Mouse (Mus musculus): Measurements from ENCODE around the gene Sstr5. TPM values are rescaled to one million over a fixed set of nuclear protein-coding genes. Genes with fewer than 3 reads are reported as not detected.

Sstr5 gene
- not detected for polyA plus RNA-seq (2017; shearing (Covaris generic))

DNA sequence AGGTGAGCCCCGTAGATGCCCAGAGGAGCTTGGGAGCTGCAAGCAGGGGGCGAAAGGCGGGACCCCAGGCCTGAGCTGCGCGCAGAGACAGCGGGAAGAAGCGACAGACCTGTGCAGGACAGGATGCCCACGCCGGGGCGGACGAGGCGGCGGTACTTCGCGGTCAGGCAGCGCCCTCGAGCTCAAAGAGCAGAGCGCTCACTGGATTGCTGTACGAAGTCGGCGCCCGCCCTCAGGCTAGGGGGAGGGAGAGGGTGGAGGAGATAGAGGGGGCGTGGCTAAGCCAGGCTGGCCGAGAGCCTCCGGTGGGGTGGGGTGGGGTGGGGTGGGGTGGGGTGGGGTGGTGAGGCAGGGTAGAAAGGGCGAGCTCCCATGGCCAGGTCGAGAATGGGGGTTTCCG, at the start of gene Sstr5:
TSS of gene Sstr5 (minus strand) at position 276 of the 400 bp plus-strand sequence.
- ATAC-seq = no peak

DNA sequence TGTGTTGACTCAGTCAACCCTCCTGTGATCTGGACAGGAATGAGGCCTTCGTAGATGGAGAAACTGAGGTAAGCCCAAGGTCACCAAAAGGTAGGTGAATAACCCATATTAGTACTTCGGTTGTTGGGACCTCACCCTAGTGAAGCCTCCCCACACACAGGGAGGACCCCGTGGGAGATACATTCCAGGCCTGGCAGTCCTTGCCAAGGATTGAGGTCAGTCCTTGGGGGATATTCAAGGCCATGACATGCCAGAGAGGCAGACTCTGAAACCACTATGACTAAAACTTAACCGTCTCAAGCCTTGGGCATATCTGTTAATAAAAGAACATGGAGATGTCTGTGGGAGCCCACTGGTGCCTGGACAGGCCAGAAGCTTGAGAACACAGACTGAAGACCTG, 44.7 kb upstream of the Sstr5 start:
- ATAC-seq = no peak

DNA sequence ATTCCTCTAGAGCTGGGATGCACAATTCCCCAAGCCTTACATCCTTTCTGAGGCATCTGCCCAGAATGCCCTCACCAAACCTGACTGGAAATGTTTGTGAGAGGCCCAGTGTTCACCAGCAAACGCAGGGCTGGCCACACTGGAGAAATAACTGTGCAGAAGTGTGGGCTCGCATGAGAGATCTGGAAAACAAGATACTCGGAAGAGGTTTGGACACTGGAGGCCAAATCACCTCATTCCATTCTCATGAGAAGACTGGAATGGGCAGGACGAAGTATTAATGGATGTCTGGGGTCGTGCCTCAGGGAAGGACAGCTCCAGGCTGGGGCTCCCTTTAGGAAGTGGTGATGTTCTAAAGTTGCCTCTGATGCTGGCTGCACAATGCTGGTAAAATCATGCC, 43.6 kb upstream of the Sstr5 start:
- no peak for ATAC-seq

DNA sequence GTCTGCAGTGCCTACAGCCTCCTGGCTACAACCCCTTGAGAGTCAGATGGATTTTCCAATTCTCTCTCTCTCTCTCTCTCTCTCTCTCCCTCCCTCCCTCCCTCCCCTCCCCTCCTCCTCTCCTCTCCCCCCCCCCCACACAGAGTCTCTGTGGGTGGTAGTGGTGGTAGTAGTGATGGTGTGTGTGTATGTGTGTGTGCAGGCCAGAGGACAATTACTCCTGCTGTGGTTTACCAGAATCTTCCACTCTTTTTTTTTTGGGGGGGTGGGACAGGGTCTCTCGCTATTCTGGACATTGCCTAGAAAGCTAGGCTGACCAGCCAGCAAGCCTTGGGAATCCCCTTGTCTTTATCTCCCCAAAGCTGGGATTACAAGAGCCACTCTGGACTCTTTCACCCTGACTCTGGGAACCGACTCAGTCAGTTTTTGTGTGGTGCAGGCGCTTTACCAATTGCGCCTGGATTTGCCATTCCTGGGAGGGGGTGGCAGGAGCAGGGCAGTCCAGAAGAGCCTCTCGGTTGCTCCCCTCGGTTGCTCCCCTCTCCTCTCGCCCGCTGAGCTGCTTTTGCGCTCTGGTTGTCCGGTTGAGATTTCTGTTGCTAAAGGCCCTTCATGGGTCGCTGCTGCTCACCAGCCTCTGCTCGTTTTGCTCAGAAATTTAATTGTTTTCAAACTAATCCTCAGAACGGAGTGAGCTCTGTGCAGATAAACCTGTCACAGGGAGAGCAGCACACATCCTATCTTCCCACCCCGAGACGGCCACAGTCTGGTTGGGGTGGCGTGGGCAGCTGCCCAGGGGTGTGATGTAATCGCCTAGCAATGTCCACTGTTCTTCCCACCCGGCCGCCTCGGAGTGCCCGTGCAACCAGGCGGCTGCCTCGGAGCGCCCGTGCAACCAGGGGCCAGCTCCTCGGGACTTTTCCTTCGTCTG, 42.1 kb upstream of the Sstr5 start:
- no peak for ATAC-seq

DNA sequence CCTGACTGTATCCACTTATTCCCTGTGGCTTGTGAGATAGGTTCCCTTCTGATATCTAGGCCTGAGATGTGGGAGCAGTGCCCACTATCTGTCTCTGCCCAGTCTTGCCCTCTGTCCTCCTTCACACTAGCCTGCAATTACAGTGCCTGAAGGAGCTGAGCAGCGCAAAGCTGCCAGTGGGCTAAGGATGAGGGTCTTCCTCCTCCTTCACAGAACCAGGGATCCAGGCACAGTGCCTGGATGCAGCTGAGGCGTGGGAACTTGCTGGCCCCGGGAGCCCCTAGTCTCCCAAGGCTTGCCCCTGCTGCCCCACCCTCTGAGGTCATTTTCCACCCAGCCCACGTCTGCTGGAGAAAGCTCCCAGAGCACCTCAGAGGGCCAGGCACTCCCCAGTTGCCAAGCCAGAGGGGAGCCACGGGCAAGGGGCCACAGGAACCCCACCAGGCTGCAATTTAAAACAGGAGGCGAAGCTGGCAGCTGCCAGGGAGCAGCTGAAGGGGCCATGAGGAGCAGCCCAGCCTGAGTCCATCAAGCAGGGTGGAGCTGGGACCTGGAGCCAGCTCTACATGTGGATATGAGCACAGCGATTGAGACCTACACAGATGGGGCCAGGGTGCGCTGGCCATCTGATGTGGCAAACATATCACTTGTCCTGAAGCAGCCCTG, 33.4 kb upstream of the Sstr5 start:
- ATAC-seq = no peak

DNA sequence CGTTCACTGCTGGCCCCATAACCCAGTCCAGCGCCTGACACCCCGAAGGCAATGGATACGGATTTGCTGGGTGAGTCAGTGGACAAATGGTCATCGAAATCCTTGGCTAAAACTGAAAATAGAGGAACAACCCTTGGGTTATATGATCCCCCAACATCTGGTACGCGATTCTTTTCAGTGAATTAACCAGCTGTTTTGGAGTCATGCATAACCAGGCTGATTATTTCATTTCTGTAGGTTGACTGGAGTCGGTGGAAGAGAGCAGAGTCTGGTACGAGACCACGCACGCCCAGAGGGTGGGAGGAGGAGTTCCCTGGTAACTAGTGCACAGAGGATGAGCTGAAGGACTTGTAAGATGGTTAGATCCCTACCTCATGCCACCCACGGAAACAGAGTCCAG, 25.0 kb upstream of the Sstr5 start:
- ATAC-seq = no peak

DNA sequence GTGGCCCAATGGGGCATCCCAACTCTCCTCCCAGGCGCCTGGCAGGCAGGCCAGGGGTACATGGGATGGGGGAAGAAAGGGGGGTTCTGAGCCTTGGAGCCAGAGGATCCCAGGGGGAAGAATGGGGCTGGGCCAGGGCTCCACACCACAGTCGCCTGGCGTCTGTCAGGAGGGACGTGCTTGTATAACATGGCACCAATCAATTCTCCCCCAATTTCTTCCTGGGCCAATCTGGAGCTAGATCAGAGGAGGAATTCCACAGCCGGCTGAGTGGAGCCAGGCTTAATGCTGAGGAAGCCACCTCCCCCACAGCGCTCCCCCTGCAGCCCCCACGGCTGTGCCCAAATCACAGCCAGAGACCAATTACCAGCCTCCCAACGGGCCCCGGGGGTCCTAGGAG, 23.4 kb upstream of the Sstr5 start:
- ATAC-seq = no peak

DNA sequence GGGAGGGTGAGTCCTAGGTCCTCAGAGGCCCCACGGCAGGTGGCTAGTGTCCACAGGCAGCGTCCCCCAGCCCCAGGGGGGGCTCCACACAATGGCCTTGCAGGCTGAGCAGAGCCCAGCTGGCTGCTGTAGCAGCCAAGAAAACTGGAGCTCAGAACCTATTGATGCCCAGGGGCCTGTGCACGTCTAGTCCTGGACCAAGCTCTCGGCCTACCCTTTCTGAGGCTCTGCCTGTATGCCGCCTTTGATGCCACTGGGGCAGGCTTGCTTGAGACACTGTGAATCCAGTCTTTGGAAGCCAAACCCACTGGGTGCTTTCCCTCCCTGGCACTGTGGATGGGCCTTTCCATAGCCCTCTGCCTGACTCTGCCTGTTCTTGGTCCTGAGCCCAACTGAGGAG, 22.4 kb upstream of the Sstr5 start:
- ATAC-seq = no peak

DNA sequence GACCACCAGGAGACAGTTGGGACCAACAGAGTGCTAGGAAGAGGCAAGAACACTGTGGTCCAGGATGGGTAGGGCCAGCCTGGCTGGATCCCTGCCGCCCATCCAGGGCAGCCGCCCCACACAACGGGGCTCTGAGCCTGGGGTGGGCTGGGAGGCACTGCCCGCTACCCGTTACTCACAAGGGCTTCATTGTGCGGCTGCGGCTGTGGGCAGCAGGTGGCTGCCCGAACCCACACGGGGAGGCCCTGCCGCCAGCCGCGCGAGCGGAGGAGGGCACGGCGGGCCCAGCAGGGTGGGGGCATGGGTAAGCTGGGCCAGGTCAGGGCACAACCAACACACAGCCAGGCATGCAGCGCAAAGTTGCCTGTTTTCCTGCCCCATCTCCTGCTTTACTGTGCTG, 21.1 kb upstream of the Sstr5 start:
- ATAC-seq = no peak

DNA sequence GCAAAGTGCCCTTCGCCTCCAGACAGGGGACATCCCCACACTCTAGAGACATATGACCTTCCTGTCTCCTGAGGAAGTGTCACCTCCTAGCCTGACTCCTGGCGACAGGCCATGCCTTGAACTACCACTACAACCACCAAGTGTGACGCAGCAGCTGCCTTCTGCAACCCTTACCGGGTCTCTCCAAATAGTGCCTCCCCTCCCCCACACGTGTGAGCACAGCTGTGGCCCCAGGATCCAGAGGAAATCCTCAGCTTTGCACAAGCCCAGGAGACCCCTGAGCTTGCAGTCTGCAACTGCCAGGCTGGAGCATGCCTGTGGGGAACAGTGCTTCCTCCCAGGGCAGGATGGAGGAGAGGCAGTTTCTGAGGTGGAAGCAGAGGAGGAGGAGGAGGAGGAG, 19.2 kb upstream of the Sstr5 start:
- no peak for ATAC-seq

DNA sequence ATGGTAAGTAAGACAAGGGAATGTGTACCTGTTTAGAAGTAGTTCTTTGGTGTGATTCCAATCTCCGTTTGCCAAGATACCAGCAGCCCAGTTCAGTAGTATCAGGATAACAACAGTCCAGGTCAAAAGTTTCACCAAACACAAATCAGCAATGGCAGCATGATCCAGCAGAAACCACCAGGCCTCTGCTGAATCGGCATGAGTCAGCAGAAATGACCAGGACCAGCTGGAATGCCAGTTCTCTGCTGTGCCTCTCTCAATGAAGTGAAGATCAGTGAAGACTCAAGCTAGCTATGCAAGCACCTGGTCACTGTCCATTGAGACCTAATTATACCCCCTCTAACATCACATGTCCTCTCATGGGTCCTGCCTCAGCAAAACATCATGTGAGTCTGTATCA, 17.0 kb upstream of the Sstr5 start:
- no peak for ATAC-seq

DNA sequence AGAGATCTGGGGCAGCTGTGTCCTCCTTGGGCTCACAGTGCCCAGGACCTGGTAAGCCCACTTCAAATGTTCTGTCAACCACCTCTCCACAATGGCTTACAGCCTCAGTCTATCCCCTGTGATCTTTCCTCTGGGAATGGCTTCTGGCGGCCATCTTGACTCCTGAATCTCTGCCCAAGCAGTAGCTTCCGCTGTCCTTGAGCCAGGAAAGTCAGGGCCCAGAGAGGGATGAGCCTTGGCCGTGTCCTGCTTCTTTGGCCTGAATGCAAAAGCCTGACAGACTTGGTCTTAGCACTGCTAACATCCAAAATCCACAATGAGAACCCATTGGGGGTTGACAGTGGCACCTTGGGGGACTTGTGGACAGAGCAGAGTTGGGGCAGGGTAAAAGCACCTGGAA, 14.8 kb upstream of the Sstr5 start:
- ATAC-seq = no peak

DNA sequence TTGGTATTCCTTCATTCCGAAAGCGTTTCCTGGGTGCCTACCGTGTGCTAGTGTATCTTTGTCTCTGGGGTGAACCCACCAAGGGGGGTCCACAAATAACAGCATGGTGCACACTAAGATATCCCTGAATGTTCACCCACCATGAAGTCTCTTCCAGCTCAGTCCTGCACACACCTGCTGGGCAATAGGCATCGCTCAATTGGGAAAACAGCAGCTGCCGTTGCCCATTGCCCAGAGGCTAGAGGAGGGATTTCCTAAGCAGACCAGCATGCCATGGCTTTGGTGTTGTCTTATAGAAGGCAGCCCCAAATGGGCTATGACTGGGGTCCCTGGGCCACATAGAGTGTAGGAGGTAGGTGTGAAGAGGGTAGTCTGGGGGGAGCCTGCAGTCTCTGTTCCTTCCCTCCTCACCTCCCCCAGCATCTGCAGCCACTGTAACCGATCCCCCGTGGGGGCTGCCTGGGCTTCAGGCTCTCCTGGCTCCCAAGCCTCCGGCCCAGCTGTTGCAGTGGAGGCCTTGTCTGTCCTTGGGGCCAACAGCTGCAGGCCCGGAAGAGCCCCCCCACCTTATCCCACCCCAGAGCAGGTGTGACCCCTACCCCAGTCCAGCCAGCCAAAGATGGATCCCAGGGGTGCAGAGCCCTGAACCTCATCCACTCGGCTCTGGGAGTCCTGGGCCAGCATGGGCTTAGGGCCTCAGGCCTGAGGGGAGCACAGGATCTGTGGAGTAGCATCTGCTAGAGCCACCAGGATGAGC, 13.2 kb upstream of the Sstr5 start:
- ATAC-seq = no peak

DNA sequence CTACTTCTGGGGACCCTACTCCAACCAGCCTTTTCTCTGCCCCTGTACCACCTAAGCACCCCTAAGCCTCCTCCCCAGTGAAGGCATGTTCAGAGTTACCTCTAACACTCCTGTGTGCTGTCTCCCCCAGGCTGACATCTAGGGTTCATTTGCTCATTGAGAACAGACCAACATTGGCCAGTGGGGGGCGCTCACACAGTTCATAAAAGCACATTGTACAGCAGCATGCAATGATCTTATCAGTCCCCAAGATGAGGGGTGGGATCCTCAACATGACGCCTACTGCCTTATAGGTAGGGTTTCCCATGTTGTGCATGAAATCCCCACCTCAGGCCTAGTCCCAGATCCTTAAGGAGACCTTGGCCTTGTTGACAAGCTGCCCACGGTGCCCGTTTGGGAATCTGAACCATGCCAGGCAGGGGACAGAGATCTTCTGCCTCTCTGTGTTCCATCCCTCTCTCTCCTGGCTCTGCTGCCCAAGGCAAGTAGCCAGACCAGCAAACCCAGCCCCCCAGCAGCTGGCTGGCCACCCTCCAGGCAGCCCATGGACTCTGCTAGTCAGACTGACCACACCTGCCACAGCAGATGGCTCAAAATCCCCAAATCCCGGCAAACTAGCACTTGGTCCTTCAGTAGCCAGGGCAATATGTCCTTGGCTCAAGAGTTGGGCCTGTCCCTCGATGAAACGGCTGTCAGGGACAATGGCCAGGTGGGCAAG, 11.9 kb upstream of the Sstr5 start:
- no peak for ATAC-seq

DNA sequence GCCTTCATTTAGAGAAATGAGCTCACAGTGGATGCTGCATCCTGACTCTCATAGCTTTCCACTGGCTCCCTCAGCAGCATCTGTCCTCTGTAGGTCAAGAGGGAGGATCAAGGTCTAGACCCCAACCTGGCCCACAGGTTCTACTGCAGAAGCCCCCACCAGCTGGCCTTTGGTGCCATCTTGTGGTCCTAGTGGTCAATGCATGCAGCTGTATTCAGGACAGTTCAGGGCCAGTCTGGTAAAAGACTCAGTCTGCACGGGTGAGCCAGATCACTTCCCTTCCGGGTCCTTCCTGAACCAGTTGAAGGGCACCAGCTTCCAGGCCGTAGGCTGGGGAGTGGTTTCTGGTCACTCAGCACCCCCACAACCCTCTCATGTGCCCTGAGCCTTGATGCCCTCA, 10.7 kb upstream of the Sstr5 start:
- ATAC-seq = no peak

DNA sequence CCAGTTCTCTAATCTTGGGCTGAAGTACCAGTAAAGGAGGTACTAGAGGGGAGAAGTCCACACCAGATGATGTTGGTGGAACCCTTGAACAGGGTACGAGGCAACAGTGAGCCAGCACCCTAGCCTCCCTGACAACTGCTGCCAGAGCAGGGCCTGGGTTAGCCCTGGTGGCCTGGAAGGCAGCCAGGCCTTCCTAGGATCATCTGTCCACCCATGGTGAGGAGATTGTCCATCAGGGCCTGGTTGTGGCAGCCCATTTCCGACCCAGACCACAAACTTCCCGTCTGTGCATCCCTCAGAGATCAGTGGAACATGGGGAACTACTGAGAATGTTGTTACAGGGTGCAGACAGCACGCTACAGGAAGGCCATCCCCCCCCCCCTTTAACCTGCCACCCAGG, 5.5 kb upstream of the Sstr5 start:
- no peak for ATAC-seq

DNA sequence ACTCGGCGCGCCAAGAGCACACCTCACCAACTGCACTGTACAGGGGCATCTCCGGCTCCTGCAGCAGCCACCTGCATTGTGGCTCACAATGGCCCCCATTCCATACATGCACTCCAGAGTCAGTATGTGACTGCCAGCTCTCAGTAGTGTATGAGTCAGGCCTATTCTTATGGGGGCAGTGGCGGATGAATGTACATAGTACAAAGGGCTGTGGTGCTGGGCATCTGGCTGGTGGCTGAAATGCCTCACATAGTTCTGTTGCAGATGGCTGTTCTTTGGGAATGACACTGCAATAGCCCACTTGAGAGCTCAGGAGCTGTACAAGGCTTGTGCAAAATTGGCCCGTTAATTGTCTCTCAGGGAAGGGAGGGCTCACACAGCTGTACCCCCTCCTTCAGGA, 15.0 kb downstream of the Sstr5 start:
- no peak for ATAC-seq

DNA sequence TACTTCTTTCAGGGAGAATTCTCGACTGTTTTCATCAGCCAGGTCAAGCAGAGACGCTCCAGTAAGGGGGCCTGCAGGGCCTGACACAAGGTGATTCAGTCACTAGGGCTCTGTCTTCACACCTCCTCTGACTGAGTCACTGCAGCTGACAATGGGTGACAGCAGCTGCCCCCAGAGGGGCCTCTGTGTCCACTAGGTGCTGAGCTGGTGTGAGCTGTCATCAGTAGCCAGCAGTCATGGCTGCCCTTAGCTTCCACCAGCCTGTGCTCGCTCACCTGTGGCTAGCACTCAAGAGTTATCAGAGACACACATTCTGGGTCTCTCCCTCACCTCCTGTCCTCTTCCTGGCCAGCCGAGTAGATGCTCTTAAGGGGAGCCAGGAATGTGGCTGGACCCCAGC, 16.3 kb downstream of the Sstr5 start:
- ATAC-seq = no peak

DNA sequence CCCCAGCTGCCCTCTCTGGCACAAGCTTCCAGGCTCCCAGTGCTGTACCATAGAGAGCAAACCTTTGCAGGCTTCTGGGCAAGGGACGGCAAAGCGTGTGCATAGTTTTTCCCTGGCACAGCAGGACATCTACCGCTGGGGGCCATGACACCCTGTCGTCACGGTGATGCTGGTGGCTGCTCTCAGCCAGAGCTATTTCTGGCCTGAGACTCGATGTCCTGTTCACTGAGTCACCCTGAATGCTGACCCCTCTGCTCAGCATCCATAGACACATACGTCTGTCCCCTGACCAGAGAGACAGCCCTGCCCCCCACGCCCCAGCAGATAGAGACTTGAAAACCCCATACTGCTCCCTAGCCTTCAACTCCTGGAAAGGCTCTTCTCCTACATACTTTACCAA, 16.9 kb downstream of the Sstr5 start:
- ATAC-seq = no peak

DNA sequence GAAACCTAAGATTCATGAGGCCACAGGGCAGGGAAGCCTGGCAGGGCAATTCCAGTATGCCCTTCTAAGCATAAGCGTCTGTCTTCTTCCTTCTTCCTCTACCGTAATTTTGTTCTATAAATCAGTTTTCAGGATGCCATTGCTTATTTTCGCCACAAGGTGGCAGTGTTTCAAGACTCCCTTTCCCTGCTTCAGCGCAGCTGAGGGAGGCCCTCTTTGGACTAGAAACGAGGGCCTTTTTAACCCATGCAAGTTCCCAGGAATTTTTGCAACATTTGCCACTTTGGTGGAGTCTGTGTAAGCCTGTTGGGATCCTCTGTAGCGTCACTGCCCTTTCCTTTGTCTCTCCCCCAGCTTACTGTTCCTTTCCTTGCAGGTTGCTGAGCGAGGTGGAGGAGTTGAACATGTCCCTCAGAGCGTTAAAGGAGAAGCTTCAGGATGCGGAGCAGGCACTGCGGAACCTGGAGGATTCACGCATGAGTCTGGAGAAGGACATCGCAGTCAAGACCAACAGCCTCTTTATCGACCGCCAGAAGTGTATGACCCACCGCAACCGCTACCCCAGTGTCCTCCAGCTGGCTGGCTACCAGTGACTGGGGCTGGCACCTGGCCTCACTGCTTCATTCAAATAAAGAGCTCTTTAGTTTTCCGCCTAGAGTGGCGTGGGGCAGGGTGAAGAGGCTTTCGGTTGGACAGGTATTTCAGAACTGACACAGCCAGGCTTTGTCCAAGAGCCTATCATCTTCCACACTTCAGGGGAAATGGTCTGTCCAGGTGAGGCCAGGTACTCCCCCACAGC, 20.9 kb downstream of the Sstr5 start:
- ATAC-seq = no peak

DNA sequence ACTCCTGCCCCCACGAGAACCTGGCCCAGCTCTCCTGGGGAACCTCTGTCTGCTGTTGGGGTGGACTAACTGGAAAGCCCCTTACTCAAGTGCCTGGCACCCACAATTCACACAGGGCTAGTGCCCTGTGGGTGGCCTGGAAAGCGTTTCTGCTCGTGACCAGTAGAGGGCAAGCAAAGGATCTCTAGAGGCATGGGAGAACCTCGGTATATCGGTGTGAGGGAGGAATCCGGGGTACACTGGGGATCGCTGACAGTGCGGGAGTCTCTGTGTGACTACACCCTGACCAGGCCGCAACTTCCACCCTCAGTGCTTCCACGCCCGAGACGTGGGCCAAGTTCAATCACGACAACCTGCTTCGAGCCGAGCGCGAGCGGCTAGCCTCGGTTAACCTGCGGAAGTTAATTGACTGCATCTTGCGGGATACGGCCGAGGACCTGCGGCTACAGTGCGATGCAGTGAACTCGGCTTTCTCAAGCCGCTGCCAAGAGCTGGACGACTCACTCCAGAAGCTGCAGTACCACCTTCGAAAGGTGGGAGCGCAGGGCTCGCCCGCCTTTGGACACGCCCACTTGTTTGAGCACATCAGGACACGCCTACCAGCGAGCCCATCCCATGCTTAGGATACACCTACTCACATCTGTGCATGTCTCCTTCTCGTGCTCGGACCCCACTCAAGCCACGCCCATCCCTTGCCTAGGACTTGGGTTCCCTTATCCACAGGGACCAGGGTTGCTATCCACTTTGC, 22.6 kb downstream of the Sstr5 start:
- peak; percentile 68 for ATAC-seq

Data from activated CD4-positive, CD25-positive, alpha-beta regulatory T cell, adult 4 months (primary cell).